Mouse (Mus musculus): Measurements from ENCODE around the gene Fmo2. TPM values are rescaled to one million over a fixed set of nuclear protein-coding genes. Genes with fewer than 3 reads are reported as not detected.
A peak's percentile ranks its signal among the peaks of the same experiment; 100 is the strongest.

The Fmo2 gene
- polyA plus RNA-seq, 1 experiment from 2014 or later, result 31.8 TPM

DNA sequence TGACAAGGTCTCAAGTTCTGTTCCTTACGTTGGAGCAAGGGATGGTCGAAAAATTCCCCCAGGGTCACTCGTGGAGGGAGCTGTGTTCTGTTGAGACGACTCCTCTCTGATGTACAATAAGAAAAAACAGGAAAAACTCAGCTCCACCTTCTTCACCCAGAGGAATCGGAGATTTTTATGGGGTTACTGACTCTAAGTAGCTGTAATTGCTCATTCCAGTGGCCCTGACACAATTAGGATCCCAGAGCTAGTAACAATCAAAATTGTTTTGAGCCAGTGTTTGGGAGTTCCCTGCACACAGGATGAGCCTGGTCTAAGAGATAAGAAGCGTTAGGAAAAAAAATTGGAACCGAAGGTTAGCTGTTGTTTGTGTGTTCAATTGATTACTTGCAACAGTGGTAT, 32.2 kb downstream of the Fmo2 start, which contains the start of gene Fmo1:
TSS of gene Fmo1 (minus strand) at position 331 of the 402 bp plus-strand sequence.
- Histone ChIP-seq H3K9ac (ENCODE audit: low read depth, low read length) (no peak within 1 kb of the TSS), H3K4me2 (ENCODE audit: low read length) (no peak within 1 kb of the TSS), H3K27ac (peak within 1 kb of the TSS; percentile 36; the same call in 1 of the 2 replicates), H3K27me3 (ENCODE audit: insufficient read depth, low read length) (no peaks in the 10 kb centered on the region), H3K9me3 (replicated peaks; ENCODE audit: low read length) (no peaks in the 10 kb centered on the region), H3K4me1 (replicated peaks; ENCODE audit: insufficient read depth, low read length) (0 out of 2 replicates have a peak, but pooled peaks cover 7% of the 10 kb centered on the region), H3K4me3 (replicated peaks; ENCODE audit: low read depth, low read length) (no peak within 1 kb of the TSS), H3K36me3 (ENCODE audit: insufficient read depth, low read length) (no peaks in the 10 kb centered on the region)
- DNase-seq (ENCODE audit: low spot score) (no peak), ATAC-seq (replicated peaks; ENCODE audit: low FRiP score, low read depth) (no peak)
- TF ChIP-seq CTCF (IDR thresholded peaks at IDR 0.05; ENCODE audit: low read depth), result no peak
- 34% methylated on average over 7 of the region's 7 CpGs for WGBS

DNA sequence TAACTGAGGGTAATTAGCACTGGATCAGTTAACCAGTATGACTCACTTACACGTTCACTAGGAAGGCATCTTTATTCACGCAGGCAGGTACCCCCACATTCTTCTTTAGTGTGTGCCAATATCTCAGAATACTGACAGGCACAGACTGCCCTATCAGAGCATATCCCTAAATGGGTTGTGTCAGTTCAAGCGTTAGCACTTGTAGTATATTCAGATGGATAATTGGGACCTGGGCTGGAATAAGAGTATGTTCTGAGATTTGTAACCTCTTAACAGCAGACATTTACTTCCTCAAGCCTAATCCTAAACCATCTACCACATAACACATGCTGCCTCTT, 33.1 kb downstream of the Fmo2 start:
- H3K9me3 ChIP-seq (replicated peaks; ENCODE audit: low read length), result no peaks in the 10 kb centered on the region
- H3K4me2 ChIP-seq (ENCODE audit: low read length), result no peak overlapping the region
- TF ChIP-seq CTCF (IDR thresholded peaks at IDR 0.05; ENCODE audit: low read depth), result no peak
- H3K27me3 ChIP-seq (ENCODE audit: insufficient read depth, low read length), result no peaks in the 10 kb centered on the region
- H3K4me3 ChIP-seq (replicated peaks; ENCODE audit: low read depth, low read length), result no peak overlapping the region
- H3K4me1 ChIP-seq (replicated peaks; ENCODE audit: insufficient read depth, low read length), result 0 out of 2 replicates have a peak, but pooled peaks cover 6% of the 10 kb centered on the region
- 62% methylated on average over 3 of the region's 3 CpGs for WGBS
- ATAC-seq (replicated peaks; ENCODE audit: low FRiP score, low read depth) (no peak), DNase-seq (ENCODE audit: low spot score) (no peak)
- no peaks in the 10 kb centered on the region for H3K36me3 ChIP-seq (ENCODE audit: insufficient read depth, low read length)
- H3K9ac ChIP-seq (ENCODE audit: low read depth, low read length), result no peak overlapping the region
- H3K27ac ChIP-seq, result no peak overlapping the region

DNA sequence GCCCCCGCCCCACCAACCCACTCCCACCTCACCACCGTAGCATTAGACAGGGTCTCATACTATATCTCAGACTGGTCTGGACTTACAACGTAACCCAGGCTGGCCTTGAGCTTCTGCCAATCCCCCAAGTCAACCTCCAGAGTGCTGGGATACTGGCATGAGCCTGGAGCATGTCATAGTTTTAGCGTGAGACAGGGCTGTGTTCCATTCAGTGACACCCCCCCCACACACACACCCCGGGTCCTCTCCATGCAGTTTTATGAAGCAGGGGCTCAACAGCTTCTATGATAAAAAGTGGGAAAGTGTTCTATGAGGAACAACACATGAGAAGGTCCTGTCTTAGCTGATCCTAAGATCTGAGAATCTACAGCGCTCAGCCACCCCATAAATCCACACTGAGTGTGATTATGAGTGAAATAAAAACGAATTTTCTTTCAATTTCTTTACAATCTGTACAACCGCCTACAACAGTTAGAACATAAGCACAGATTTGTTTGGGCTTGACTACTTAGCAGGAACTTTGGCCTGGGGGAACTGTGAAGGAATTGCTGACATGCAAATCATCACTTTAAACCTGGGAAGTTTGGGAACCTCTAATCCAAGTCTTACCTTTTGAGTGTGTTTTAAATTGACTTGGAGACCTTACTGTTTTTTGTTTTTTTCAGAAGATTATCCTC, 33.6 kb downstream of the Fmo2 start:
- Histone ChIP-seq H3K4me2 (ENCODE audit: low read length) (no peak overlapping the region), H3K4me1 (replicated peaks; ENCODE audit: insufficient read depth, low read length) (0 out of 2 replicates have a peak, but pooled peaks cover 6% of the 10 kb centered on the region), H3K27ac (no peak overlapping the region; the same call in 1 of the 2 replicates), H3K4me3 (replicated peaks; ENCODE audit: low read depth, low read length) (no peak overlapping the region), H3K27me3 (ENCODE audit: insufficient read depth, low read length) (no peaks in the 10 kb centered on the region), H3K36me3 (ENCODE audit: insufficient read depth, low read length) (no peaks in the 10 kb centered on the region), H3K9ac (ENCODE audit: low read depth, low read length) (no peak overlapping the region), H3K9me3 (replicated peaks; ENCODE audit: low read length) (no peaks in the 10 kb centered on the region)
- WGBS, result 75% methylated on average over 8 of the region's 8 CpGs
- no peak for ATAC-seq (replicated peaks; ENCODE audit: low FRiP score, low read depth)
- no peak for TF ChIP-seq CTCF (IDR thresholded peaks at IDR 0.05; ENCODE audit: low read depth)
- no peak for DNase-seq (ENCODE audit: low spot score)

DNA sequence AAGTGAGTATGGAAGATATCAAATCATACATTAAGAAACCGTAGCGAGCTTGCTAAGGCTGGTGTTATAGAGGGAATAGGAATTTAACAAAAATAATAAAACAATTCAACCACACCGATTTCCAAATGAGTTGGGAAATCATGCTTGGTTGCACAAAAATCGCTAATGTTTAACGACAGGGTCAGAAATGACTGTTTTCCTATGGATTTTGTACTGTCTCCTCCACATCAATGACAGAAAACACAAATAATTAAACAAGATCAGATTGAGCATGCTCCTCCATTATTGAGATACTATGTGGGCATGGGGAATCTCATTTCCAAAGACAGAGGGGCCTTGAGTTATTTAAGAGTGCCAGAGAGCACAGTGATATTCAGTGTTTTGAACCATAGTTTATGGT, 34.2 kb downstream of the Fmo2 start:
- H3K9me3 ChIP-seq (replicated peaks; ENCODE audit: low read length), result no peaks in the 10 kb centered on the region
- no peak for TF ChIP-seq CTCF (IDR thresholded peaks at IDR 0.05; ENCODE audit: low read depth)
- H3K36me3 ChIP-seq (ENCODE audit: insufficient read depth, low read length), result no peaks in the 10 kb centered on the region
- H3K27me3 ChIP-seq (ENCODE audit: insufficient read depth, low read length), result no peaks in the 10 kb centered on the region
- H3K27ac ChIP-seq, result no peak overlapping the region
- ATAC-seq (replicated peaks; ENCODE audit: low FRiP score, low read depth), result no peak
- H3K4me2 ChIP-seq (ENCODE audit: low read length), result no peak overlapping the region
- H3K9ac ChIP-seq (ENCODE audit: low read depth, low read length), result no peak overlapping the region
- no peak overlapping the region for H3K4me3 ChIP-seq (replicated peaks; ENCODE audit: low read depth, low read length)
- H3K4me1 ChIP-seq (replicated peaks; ENCODE audit: insufficient read depth, low read length), result 0 out of 2 replicates have a peak, but pooled peaks cover 6% of the 10 kb centered on the region
- DNase-seq (ENCODE audit: low spot score), result no peak
- WGBS, result 58% methylated on average over 5 of the region's 5 CpGs

DNA sequence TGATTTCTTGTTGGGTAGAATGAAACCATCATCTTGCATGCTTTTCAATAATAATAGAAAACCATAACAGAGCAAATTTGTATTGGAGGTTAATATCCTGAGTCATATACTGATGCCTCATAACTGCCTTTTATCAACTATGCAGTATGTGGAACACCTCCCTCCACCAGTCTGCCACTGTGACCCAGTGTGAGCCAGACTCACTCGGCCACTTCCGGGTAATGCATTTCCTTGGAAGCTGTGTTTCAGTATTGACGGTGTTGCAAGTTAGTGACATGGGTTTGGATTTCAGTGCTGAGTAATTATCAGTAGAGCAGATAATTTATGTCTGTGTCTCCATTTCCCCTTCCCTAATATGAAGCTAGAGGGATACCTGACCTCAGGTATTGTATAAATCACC, 34.9 kb downstream of the Fmo2 start:
- no peak overlapping the region for H3K4me2 ChIP-seq (ENCODE audit: low read length)
- H3K4me1 ChIP-seq (replicated peaks; ENCODE audit: insufficient read depth, low read length), result 0 out of 2 replicates have a peak, but pooled peaks cover 6% of the 10 kb centered on the region
- H3K27ac ChIP-seq, result 0 out of 2 replicates have a peak overlapping the region, but pooled peaks have one; percentile 2
- DNase-seq (ENCODE audit: low spot score) (no peak), ATAC-seq (replicated peaks; ENCODE audit: low FRiP score, low read depth) (no peak)
- H3K4me3 ChIP-seq (replicated peaks; ENCODE audit: low read depth, low read length), result no peak overlapping the region
- no peak overlapping the region for H3K9ac ChIP-seq (ENCODE audit: low read depth, low read length)
- no peaks in the 10 kb centered on the region for H3K9me3 ChIP-seq (replicated peaks; ENCODE audit: low read length)
- H3K36me3 ChIP-seq (ENCODE audit: insufficient read depth, low read length), result no peaks in the 10 kb centered on the region
- TF ChIP-seq CTCF (IDR thresholded peaks at IDR 0.05; ENCODE audit: low read depth), result no peak
- 41% methylated on average over 3 of the region's 3 CpGs for WGBS
- no peaks in the 10 kb centered on the region for H3K27me3 ChIP-seq (ENCODE audit: insufficient read depth, low read length)

DNA sequence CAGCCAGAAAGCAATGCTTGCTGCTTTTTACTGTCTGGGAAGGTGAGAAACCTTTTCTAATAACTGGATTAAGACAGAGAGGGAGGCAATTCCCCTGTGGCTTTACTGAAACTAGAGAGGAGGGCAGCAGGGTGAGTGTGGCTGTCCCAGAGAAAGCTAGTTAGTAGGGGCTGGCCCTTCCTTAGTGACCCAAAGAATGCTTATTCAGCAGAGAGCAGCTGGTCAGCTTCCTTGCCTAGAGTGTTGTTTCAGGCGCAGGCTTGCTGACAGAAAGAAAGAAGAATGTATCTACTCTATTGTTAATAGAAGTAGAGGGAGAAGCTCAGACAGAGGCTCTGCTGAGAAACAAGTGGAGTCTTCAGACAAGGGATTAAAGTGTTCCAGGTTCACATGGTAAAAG, 36.2 kb downstream of the Fmo2 start:
- 31% methylated on average over 1 of the region's 1 CpGs for WGBS
- Histone ChIP-seq H3K27ac (0 out of 2 replicates have a peak overlapping the region, but pooled peaks have one; percentile 1), H3K36me3 (ENCODE audit: insufficient read depth, low read length) (no peaks in the 10 kb centered on the region), H3K4me3 (replicated peaks; ENCODE audit: low read depth, low read length) (no peak overlapping the region), H3K27me3 (ENCODE audit: insufficient read depth, low read length) (no peaks in the 10 kb centered on the region), H3K9ac (ENCODE audit: low read depth, low read length) (no peak overlapping the region), H3K4me1 (replicated peaks; ENCODE audit: insufficient read depth, low read length) (0 out of 2 replicates have a peak, but pooled peaks cover 6% of the 10 kb centered on the region), H3K4me2 (ENCODE audit: low read length) (no peak overlapping the region), H3K9me3 (replicated peaks; ENCODE audit: low read length) (no peaks in the 10 kb centered on the region)
- DNase-seq (ENCODE audit: low spot score) (peak; percentile 57), ATAC-seq (replicated peaks; ENCODE audit: low FRiP score, low read depth) (no peak)
- TF ChIP-seq CTCF (IDR thresholded peaks at IDR 0.05; ENCODE audit: low read depth), result no peak
